Mouse (Mus musculus): ENCODE measurements at regions not wholly inside any gene's neighbourhood (a gene's known extent, or its start where the extent isn't known, plus 50 kb on each side); places are given as distances from the start of the nearest gene placed in this dataset.

- TF ChIP-seq CTCF (IDR thresholded peaks at IDR 0.05; ENCODE audit: insufficient read depth, low read length), result no peak
- no peak for TF ChIP-seq POLR2A (IDR thresholded peaks at IDR 0.05; ENCODE audit: borderline replicate concordance, extremely low read depth, low read depth, low read length)
Observed at GRCm38 (mm10) chr8:109085134-109085533, 408.7 kb upstream of the Pmfbp1 start.

Data from lung, adult 2 months (tissue).